Mouse (Mus musculus) limb, embryonic 11.5 days (tissue): ENCODE data around the gene Cadm4. TPM values are rescaled to one million over a fixed set of nuclear protein-coding genes. Genes with fewer than 3 reads are reported as not detected.
A peak's percentile ranks its signal among the peaks of the same experiment; 100 is the strongest.

Experiments used
- ATAC-seq: fragments of 200-750 bp; cut with Nextera tagmentation; 2 replicates; pipeline ENCODE4 v1.8.0; 2017; ENCODE audit warnings: low read depth; ENCODE audit not compliant: insufficient number of reproducible peaks, low FRiP score, low TSS enrichment
- DNase-seq: peaks from one replicate; pipeline ENCODE4 v3.0.0-alpha.2; 2015; ENCODE audit warnings: low spot score
- H3K27ac ChIP-seq: fragments of 300-500 bp; sonication (generic); replicated peaks from 2 replicates; pipeline ENCODE4 v1.5.1; 2014; ENCODE audit warnings: low read depth, mild to moderate bottlenecking, low read length
- H3K27me3 ChIP-seq: fragments of 300-500 bp; sonication (generic); 2 replicates; pipeline ENCODE4 v1.6.1; 2014; ENCODE audit warnings: mild to moderate bottlenecking, low read length, mixed read lengths; ENCODE audit not compliant: control insufficient read depth, insufficient read depth
- H3K36me3 ChIP-seq: fragments of 300-500 bp; sonication (generic); 2 replicates; pipeline ENCODE4 v1.6.1; 2014; ENCODE audit warnings: mild to moderate bottlenecking, low read length, moderate library complexity, mixed read lengths; ENCODE audit not compliant: control insufficient read depth, insufficient read depth
- H3K4me1 ChIP-seq: fragments of 300-500 bp; sonication (generic); 2 replicates; pipeline ENCODE4 v1.6.1; 2014; ENCODE audit warnings: low read length, mixed read lengths; ENCODE audit not compliant: control insufficient read depth, insufficient read depth
- H3K4me2 ChIP-seq: fragments of 300-500 bp; sonication (generic); 2 replicates; pipeline ENCODE4 v1.6.1; 2014; ENCODE audit warnings: low read depth, mild to moderate bottlenecking, moderate library complexity; ENCODE audit not compliant: severe bottlenecking
- H3K4me3 ChIP-seq: fragments of 300-500 bp; sonication (generic); 2 replicates; pipeline ENCODE4 v1.5.1; 2014; ENCODE audit warnings: low read depth, low read length
- H3K9ac ChIP-seq: fragments of 300-500 bp; sonication (generic); 2 replicates; pipeline ENCODE4 v1.6.1; 2014; ENCODE audit warnings: mild to moderate bottlenecking, low read length
- H3K9me3 ChIP-seq: fragments of 300-500 bp; sonication (generic); 2 replicates; pipeline ENCODE4 v1.6.1; 2016; ENCODE audit warnings: low read length; ENCODE audit not compliant: control insufficient read depth
- WGBS: fragments of 180-500 bp; shearing (Covaris S2); extraction: QIAGEN DNeasy Blood & Tissue Kit; methylation state at CpG from one replicate; pipeline ENCODE4 v1.1.7; 2014; 5-methylcytosine and 5-hydroxymethylcytosine counted together
- polyA plus RNA-seq: library from polyadenylated mRNA; unstranded; fragments of >200 nt; fragmentation: Nextera tagmentation; extraction: Ambion mirVana; gene quantifications from 2 replicates; pipeline ENCODE4 v1.2.1, GENCODE M21; 2014

Gene Cadm4
- polyA plus RNA-seq, 1 experiment from 2014 or later, result 2.2 TPM

DNA sequence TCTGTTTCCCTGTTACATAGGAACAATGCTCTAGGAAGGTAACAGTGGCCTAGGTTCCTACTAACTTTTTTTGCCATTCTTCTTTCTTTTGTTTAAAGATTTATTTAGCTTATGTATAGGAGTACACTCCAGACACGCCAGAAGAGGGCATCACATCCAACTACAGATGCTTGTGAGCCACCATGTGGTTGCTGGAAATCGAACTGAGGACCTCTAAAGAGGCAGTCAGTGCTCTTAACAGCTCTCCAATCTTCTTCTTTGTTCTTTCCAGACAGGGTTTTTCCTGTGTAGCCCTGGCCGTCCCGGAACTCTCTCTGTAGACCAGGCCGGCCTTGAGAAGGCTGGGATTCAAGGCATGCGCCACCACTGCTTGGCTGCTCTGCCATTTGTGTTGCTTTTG is 43.2 kb downstream of the Cadm4 start:
- no peak overlapping the region for H3K4me2 ChIP-seq
- no peak overlapping the region for H3K9ac ChIP-seq
- no peaks in the 10 kb centered on the region for H3K27me3 ChIP-seq
- 86% methylated on average over 6 of the region's 6 CpGs for WGBS
- ATAC-seq (no peak), DNase-seq (no peak)
- H3K9me3 ChIP-seq, result no peaks in the 10 kb centered on the region; the same call in 1 of the 2 replicates
- no peak overlapping the region for H3K4me3 ChIP-seq
- H3K27ac ChIP-seq, result no peak overlapping the region
- no peaks in the 10 kb centered on the region; the same call in 1 of the 2 replicates for H3K36me3 ChIP-seq
- H3K4me1 ChIP-seq, result peaks cover 5% of the 10 kb centered on the region; the same call in 1 of the 2 replicates

- Histone ChIP-seq H3K27me3 (no peaks in the 10 kb centered on the region), H3K27ac (no peak overlapping the region), H3K4me2 (no peak overlapping the region), H3K4me1 (peaks cover 5% of the 10 kb centered on the region; the same call in 1 of the 2 replicates), H3K4me3 (no peak overlapping the region), H3K9ac (no peak overlapping the region), H3K9me3 (no peaks in the 10 kb centered on the region; the same call in 1 of the 2 replicates), H3K36me3 (no peaks in the 10 kb centered on the region; the same call in 1 of the 2 replicates)
- DNase-seq, result no peak
- 88% methylated on average over 12 of the region's 12 CpGs for WGBS
- no peak for ATAC-seq
These were observed 44.0 kb downstream of the Cadm4 start for GRCm38 (mm10) chr7:24525686-24526420.

- H3K9me3 ChIP-seq, result no peaks in the 10 kb centered on the region; the same call in 1 of the 2 replicates
- 95% methylated on average over 11 of the region's 11 CpGs for WGBS
- ATAC-seq (no peak), DNase-seq (no peak)
- H3K4me3 ChIP-seq, result no peak overlapping the region
- H3K4me2 ChIP-seq, result no peak overlapping the region
- H3K27ac ChIP-seq, result no peak overlapping the region
- H3K36me3 ChIP-seq, result peaks cover 6% of the 10 kb centered on the region
- H3K4me1 ChIP-seq, result peaks cover 11% of the 10 kb centered on the region; the same call in 1 of the 2 replicates
- H3K27me3 ChIP-seq, result peaks cover 9% of the 10 kb centered on the region
- no peak overlapping the region for H3K9ac ChIP-seq
These were observed 47.0 kb downstream of the Cadm4 start for GRCm38 (mm10) chr7:24528861-24529260.

DNA sequence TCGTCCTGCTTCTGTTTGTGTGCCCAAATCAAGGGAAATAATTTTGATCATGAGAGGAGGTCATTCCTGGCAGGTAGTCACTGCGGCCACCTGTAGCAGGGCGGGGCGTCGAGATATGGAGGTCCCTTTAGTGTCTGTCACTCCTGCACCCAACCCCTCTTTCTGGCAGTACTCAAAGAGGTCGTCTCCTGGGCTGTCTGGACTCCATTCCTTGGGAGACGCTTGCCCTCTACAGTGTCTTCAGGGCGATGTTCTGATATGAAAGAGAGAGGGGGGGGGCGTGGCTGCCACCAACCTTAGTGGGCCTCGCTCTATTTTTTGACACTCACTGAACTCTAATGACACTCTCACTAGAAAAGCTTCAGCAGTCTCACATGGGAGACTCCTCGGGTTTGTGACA is 47.8 kb downstream of the Cadm4 start:
- Histone ChIP-seq H3K4me1 (peaks cover 16% of the 10 kb centered on the region), H3K9ac (peak overlapping the region; percentile 75)
- WGBS, result 57% methylated on average over 11 of the region's 11 CpGs

GRCm38 (mm10) chr7:24530062-24530931 is 48.5 kb downstream of the Cadm4 start, which contains the start of gene Irgq:
Irgq (plus strand) TSS chr7:24530689.
- peaks cover 7% of the 10 kb centered on the region for H3K36me3 ChIP-seq
- DNase-seq, result peak; percentile 99
- H3K4me2 ChIP-seq, result peak within 1 kb of the TSS; percentile 88
- peak within 1 kb of the TSS; percentile 56 for H3K4me3 ChIP-seq
- no peaks in the 10 kb centered on the region; the same call in 1 of the 2 replicates for H3K9me3 ChIP-seq
- peak within 1 kb of the TSS; percentile 81 for H3K9ac ChIP-seq
- 1% methylated on average over 44 of the region's 44 CpGs for WGBS
- H3K27ac ChIP-seq, result 0 out of 2 replicates have a peak within 1 kb of the TSS, but pooled peaks have one; percentile 56
- peaks cover 13% of the 10 kb centered on the region for H3K27me3 ChIP-seq
- ATAC-seq, result peak; percentile 91
- H3K4me1 ChIP-seq, result peaks cover 16% of the 10 kb centered on the region

More for the DNA sequence above, 47.8 kb downstream of the Cadm4 start:
- Histone ChIP-seq H3K27me3 (peaks cover 13% of the 10 kb centered on the region), H3K9me3 (no peaks in the 10 kb centered on the region; the same call in 1 of the 2 replicates), H3K4me2 (peak overlapping the region; percentile 88), H3K27ac (no peak overlapping the region), H3K4me3 (peak overlapping the region; percentile 56), H3K36me3 (peaks cover 7% of the 10 kb centered on the region)
- DNase-seq (no peak), ATAC-seq (no peak)

GRCm38 (mm10) chr7:24531211-24531971 is 49.6 kb downstream of the Cadm4 start:
- H3K4me1 ChIP-seq, result peaks cover 16% of the 10 kb centered on the region
- peak overlapping the region; percentile 88 for H3K4me2 ChIP-seq
- DNase-seq, result peak; percentile 82
- 1% methylated on average over 43 of the region's 43 CpGs for WGBS
- H3K9me3 ChIP-seq, result no peaks in the 10 kb centered on the region; the same call in 1 of the 2 replicates
- peaks cover 13% of the 10 kb centered on the region for H3K27me3 ChIP-seq
- H3K9ac ChIP-seq, result peak overlapping the region; percentile 81
- H3K4me3 ChIP-seq, result peak overlapping the region; percentile 56
- 0 out of 2 replicates have a peak, but pooled peaks have one; percentile 0 for ATAC-seq
- peaks cover 7% of the 10 kb centered on the region for H3K36me3 ChIP-seq
- H3K27ac ChIP-seq, result no peak overlapping the region

DNA sequence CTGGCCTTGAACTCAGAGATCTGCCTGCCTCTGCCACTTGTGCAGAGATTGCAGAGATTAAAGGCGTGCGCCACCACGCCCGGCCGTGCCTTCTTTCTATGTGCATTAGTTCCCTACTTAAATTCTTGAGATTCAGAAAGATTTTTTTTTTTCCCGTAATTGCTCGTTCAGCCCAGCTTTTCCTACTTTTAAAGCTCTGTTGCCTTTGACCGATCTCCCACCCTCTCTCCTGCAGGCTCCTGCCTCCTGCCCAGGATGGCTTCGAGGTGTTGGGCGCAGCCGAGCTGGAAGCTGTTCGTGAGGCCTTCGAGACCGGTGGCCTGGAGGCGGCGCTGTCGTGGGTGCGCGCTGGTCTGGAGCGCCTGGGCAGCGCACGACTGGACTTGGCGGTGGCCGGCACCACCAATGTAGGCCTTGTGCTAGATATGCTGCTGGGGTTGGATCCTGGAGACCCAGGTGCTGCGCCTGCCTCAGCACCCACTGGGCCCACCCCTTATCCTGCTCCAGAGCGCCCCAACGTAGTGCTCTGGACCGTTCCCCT is 51.3 kb downstream of the Cadm4 start:
- Histone ChIP-seq H3K27ac (no peak overlapping the region), H3K9ac (no peak overlapping the region), H3K27me3 (peaks cover 13% of the 10 kb centered on the region), H3K4me3 (no peak overlapping the region), H3K36me3 (peaks cover 7% of the 10 kb centered on the region), H3K9me3 (no peaks in the 10 kb centered on the region; the same call in 1 of the 2 replicates), H3K4me1 (peaks cover 16% of the 10 kb centered on the region), H3K4me2 (no peak overlapping the region; the same call in 1 of the 2 replicates)
- DNase-seq (peak; percentile 28), ATAC-seq (no peak)
- 57% methylated on average over 28 of the region's 28 CpGs for WGBS
